Mouse (Mus musculus) frontal cortex, postnatal 25 days (tissue): ENCODE data around the gene Tcf21.

Source experiments
- DNase-seq, 2 experiments: peaks; one replicate each; pipeline ENCODE4 v3.0.0; 2022; ENCODE audit warnings: low spot score in 2 of 2

Gene Tcf21

DNA sequence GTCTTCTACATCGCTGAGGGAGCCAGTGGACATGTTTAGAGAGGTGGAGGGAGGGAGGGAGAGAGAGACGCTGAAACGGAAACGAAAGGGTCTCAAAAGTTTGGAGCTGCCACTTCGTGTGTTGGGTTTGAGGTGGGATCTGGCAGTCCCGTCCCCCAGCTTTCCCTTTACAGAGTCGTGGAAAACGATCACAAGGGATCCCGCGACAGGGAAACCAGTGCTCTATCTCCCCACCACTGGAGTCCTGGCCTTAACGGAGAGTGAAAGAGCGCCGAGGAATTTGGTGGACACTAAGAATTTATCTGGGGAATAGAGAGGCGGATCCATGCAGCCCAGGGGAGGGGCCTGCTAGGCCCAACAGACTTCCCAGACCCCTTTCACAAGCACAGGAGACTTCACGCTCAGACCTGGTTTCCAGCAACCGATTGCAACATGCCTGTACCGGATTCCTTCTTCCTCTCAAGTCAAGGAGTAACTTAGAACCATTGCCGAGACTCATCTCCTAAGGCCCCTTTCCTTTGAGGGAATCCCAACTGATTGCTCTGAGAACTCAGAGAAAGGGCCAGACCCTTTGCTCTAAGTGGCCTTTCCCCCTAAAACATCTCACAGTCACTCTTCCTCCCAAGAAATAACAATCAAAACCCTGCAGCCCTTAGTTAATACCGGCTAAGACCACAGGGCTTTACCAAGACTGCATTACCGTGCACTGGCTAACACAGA, at the start of gene Tcf21:
TSS of gene Tcf21 (minus strand) at position 304 of the 720 bp plus-strand sequence.
- DNase-seq: no peak

DNA sequence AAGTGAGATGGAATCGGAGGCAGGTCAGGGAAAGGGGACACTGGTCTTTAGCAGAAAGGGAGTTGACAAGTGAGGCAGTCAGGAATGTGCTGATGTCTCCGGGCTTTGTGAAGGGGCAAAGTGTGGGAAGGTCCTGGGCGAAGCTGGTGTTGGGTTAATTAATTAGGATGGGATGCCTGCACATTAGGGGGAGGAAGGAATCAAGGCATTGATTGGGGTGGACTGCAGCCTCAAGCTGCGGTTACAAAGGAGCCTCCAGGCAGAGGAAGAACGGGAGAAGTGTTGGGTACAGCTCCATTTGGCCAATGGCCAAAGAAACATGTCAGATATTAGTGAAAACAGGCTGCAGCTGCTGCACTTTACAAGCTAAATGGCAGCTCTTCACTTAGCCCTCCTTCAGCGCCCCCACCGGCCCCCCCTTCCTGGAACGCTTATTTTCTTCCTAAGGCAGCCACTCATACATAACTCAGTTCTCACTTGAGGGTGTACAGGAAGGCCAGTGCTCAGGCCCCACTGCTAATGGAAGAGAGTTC, 48.5 kb upstream of the Tcf21 start:
- no peak for DNase-seq

DNA sequence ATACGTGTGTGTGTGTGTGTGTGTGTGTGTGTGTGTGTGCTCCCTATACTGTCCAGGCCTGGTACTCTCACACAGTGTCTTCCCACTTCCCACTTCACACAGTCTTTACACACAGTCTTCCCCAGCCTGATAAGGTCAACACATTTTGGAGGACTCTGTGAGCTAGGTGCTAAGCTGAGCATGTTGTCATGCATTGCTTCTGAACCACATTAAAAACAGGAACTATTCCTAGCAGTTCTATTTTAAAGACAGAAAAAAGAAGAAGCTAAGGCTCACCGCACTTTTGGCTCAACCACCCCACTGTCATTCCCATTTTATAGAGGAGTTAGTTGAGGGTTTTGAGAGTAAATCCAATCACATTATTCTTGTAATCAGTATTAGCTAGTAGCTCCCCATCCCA, 47.2 kb upstream of the Tcf21 start:
- DNase-seq: no peak

DNA sequence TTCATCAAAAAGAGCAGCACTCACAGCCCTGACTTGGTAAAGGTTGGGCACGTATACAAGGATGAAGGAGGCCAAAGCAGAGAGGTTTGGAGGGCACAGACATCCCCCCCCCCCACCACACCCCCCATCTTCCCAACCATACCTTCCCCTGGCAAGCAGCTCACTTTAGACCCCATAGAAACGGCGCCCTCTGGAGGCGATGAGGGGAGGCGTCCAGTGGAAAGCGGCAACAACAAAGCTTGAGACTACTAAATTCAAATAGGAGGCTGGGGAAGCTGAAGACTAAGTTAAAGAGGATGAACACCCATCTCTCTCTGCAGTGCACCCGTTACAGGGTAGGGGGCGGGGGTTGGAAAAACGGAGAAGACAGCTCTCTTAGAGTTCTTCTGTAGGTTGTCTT, 38.1 kb upstream of the Tcf21 start:
- DNase-seq: no peak

DNA sequence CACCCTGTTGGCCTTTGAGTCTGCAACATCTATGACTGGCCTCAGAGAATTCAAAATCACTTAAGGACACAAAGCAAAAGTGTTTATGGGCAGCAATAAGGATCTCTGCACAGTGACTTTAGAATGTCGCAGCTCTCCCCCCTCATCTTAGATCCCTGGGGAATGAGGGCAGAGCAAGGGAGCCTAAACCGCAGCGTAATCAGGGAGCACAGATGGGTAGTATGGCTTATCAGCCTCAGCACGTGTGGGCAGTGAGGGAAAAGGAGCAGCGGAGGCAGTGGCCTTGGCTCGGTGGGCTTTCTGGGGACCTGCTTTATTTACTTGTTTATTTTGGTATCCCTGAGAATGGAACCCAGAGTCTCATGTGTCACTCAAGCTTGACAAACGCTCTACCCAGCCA, 34.4 kb upstream of the Tcf21 start:
- no peak for DNase-seq

DNA sequence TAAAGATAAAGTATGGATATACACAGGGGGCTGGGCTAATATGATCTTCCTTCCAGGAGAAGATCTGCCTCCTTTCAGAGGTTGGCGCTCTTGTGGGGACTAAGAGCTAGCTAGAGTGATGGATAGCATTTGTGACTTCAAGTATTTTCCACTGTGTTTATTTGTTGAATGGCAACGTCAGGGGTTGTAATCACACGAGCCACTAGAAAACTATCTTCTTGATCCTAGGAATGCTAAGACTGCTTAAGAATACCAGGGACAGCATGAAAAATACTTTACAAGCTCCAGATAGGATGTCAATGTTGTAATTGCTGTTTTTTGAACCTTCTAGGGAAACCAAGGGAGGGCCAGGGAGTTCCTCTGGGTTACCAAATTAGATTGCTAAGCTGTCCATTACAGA, 25.4 kb upstream of the Tcf21 start:
- DNase-seq: no peak

DNA sequence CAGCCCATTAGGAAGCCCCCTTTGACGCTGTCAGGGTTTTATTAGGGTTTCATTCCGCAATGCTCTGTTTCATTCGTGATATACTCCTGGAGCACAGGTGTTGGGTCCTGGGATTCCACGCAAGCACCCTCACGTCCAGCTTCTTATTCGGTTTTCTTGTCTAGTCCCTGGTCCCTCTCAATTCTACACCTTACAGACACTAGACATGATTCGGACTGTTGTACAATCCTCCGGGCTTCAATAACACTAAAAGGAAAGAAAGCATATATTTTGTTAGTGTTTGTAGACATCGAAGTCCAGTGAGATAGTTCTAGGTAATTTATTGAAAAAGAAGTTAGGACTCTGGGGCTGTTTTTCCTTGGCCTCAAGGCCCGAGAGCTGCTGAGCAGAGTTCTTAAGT, 24.8 kb upstream of the Tcf21 start:
- no peak for DNase-seq

DNA sequence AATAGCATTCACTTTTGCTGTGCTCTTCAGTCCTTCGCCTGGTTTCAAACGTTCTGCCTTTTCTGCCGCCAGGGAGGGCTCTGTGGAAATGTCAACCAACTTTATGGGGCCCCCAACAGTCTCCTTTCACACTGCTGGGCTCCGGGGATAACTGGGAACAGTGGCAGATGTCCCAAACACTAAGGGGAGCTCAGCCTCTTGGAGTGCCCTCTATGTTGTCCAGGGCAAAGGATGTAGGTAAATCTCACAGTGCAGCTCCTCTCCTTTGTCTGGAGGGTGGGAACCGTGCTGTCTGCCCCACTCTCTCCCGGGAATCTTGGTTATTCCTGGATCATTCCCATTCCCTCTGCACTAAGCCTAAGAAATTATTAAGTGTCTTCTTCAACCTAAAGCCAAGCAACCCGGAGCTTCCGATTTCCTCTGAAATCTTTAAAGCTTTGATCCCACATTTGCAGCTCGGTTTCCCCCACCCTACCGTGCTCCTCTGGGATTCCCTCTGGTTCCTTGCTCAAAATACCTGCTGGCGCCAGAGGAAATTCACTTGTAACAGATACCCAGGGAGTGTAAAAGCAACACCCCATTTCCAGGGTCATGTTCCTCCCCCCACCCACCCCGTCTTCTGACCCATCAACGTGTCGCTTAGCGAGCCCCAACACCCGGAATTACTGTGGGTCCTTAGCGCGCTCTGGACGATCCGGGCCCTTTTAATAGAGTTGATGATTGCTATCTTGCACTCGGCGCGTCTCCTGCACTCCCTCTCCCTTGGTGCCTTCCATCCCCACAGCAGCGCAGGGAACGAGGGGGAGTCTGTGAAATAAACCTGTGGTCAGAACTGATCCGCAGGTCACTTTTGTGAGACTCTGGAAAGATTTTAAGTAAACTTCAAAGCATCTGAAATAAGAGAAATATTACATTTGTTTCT, 23.7 kb upstream of the Tcf21 start:
- no peak for DNase-seq

DNA sequence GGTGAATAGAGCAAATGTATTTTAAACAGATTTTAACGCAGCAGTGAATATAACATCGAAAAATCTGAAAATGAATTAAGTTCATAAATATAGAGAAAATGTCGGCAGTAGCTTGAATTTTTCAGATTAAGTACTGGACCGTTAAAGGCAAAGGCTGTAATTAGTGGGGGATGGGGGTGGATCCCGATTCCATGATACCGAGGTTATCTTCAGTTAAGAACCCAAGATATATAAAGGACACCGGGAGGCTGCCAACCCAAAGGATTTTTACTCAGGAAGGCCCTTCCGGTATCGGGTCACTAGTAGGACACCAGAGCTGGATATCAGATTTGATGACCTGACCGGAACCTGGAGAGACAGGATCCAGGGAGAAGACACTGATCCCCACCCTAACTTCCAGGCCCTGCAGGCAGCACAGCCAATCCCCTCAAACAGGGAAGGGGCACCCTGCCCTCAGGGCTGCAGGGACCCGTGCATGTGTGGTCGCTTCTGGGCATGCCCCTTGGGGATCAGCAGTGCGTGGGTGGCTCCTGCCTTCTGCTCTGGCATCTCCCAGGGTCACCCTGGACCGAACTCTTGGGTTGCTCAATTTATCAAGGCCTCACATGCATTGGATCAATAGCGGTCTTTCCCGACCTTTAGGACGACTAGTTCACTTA, 22.9 kb upstream of the Tcf21 start:
- DNase-seq: no peak

DNA sequence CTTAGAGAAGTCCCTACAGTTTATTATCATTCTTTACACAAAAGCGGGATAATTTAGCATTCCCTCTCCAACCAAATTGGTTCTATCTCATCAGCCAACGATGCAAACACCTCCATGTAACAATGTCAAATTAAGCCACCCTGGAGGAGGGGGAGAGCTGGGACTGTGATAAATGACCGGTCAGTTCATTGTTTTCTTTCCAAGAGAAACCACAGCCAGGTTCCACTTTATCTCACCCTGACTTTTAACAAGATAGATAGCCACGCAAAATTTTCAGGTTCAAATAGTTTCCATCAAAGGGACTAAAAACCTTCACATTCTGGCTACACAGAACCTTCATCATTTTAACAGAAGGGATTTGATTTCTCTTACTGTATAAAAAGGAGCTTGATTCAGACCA, 22.1 kb upstream of the Tcf21 start:
- no peak for DNase-seq

DNA sequence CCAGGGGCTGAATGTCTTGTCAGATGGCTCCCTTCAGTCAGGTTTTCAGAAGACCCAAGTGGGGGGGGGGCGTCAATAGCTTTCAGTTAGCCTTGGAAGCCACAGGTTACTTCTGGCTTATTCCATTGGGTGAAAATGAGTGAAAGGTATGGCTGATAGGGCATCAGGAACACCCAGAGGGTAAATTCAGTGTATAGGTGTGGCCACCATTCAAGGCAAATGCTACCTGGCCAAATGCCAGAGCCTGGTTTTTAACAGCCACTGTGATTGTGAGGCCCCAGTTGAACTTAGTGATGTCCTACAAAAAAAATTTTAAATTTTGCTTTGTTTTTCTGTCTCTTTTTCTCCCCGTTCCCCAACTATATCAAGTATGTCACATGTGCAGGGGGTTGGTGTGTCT, 6.3 kb upstream of the Tcf21 start:
- DNase-seq: no peak

DNA sequence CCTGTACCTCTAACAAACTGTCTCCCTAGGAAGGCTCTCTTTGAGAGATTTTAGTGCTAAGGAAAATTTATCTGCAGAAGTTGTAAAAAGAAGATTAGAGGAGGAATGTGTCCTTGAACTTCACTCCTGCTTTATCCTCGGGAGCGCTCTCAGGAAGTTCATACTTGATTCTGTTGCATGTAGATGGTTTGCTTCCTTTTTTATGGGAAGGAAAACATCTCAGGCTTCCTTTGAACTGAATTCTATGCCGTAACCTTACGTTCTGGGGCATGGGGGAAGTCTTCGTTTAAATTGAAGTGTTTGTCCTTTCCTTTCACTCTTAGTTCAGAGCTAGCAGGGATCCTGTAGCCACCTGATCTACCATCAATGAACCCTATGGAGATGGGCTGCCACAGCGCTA, 2.9 kb upstream of the Tcf21 start:
- no peak for DNase-seq

DNA sequence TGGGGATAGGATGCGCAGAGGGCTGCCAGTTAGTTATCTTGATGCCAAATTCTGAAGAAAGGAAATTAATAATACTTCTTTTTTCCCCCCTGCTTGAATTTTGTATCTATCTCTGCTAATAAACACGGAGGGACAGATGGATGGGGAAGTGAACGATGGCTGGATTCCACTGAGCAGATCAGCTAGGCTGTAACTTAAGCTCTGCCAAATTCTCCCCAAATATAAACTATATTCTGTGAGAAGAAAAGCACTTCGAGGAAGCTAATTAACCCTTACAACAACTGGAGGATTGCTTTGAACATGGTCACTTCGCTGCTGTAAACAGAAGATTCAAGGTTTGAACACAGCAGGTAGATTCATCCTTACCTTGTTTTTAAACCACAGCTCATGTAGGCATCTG, 2.5 kb upstream of the Tcf21 start:
- no peak for DNase-seq

DNA sequence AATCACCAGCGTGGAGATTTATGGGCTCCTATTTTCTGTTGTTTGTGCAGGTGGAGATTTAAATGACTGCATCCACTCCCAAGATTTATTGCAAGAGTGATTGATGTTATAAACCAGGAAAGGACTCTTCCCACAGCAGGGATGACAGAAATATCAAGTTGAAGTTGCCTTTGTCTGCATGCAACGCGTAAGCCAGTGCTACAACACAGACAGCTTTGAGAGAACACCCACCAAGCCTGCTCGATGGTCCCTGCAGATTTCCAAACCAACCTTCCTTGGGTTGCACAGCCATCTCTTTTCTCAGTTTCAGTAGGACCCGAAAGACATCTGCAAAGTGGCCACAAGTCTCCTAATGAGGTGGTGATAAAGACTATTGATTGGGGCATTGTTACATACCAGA, 1.7 kb upstream of the Tcf21 start:
- no peak for DNase-seq

DNA sequence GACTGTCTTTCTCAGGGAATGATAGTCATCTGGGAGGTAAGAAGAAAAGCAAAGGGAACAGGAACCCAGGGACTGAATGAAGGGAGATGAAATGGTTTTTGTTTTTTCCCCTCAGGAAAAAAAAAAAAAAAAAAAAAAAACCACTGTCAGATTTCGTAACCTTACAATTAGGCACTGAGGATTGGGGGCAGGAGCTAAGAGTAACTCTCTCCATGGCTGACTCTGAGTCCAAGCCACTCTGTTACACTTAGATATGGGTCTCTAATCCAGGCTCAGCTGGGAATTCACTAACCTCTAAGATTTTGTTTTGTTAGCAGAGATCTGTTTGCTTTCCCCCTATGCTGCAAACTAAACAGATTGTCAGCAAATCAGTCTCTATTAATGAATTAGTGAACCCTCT, 1.3 kb upstream of the Tcf21 start:
- no peak for DNase-seq

DNA sequence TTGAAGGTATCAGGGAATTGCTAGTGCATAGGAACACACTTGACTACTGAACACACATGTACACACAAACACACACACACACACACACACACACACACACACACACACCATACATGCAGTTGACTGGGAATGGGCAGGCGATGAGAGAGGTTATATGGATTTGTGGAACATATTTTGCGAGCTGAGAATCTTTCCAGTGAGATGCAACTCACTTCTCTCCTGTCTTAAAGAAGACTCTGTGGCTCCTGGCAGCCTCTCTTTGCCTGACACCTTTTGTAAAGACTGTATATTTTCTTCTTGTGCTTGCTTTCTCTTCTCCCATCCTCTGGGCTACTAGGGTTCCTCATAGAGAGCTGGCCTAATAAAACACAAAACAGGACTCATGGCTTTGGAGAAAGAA, 867 bp upstream of the Tcf21 start:
- no peak for DNase-seq

DNA sequence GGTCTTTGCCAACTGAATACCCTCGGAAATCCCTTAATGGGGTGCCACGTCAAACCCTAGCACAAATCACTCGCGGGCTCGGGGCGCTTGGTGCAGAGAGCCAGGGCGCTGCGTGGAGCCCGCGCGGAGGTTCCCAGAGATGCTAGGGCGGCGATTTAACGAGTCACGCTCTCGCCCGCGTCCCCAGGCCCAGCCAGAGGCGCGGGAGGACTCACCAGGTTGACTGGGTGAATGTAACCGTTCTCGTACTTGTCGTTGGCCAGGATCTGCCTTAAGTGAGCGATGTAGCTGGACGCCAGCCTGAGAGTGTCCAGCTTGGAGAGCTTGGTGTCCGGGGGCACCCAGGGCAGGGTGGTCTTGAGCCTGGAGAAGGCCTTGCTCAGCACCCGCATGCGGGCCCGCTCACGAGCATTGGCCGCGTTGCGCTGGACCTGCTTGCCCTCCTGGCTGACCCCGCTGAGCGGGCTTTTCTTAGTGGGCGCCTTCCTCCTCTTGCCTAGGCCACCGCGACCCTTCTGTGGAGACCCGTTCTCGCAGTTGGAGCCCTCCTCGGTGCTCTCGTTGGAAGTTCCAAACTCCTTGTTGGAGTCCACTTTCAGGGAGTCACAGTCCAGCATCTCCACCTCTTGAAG, 619 bp downstream of the Tcf21 start:
- DNase-seq: no peak

DNA sequence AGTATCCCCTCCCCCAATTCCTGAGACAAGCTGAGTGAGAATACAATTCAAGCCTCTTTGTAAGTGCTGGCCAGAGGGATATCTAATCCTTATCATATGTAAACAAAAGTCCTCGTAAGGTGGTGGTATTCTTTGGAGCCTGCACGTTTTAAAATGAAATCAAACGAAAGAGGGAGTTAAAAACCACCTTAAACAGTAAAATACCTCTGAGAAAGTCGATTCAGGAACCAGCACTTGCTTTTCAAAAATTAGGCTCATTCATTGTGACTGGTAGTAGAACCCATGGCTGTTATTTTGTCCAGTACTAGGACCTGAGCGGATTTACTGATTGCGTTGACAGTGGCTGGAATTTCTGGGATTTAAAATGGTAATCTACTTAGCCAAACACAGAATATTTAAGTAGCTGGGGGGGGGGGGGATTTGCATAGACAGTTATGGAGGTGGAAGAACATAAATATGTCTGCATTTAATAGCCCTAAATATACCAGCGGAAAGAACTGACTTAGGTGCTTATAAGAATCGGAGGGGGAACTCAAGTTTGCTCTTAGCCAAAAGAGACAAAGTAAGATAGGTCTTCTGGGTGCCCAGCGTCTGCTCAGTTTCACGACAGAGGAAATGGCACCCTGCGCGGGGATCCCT, 1.3 kb downstream of the Tcf21 start:
- DNase-seq: no peak

DNA sequence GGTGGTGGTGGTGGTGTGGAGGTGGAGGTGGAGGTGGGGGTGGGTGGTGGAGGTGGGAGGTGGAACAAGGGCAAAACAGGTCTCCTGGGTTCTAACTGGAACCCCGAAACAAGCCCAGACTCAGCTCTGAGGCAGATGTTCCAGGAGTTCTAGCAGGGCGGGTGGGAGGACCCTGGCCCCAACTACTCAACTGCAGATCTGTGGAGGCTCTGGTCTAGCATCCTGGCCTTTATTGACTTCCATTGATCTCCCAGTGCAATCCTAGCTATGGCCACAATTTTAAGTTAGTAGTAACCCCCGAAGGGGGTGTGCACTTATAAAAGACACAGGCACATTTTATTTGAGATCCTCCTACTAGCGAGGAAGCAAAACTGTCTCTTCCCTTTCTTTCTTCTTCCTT, 2.0 kb downstream of the Tcf21 start:
- DNase-seq: no peak

DNA sequence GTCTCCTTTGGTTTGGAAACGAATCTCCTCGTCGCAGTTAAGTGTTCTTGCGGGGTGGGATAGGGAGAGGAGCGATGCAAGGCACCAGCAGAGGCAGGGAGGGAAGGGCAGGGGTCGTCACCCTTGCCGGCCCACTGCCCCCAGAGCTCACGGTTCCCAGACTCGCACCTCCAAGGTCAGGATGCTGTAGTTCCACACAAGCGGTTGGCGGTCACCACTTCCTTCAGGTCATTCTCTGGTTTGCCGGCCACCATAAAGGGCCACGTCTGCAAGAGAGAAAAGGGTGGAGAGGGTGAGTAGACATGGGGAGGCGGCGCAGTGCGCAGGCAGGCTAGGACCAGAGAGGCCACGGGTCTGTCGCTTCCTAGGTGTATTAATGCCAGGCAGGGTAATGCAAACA, 2.4 kb downstream of the Tcf21 start:
- no peak for DNase-seq

DNA sequence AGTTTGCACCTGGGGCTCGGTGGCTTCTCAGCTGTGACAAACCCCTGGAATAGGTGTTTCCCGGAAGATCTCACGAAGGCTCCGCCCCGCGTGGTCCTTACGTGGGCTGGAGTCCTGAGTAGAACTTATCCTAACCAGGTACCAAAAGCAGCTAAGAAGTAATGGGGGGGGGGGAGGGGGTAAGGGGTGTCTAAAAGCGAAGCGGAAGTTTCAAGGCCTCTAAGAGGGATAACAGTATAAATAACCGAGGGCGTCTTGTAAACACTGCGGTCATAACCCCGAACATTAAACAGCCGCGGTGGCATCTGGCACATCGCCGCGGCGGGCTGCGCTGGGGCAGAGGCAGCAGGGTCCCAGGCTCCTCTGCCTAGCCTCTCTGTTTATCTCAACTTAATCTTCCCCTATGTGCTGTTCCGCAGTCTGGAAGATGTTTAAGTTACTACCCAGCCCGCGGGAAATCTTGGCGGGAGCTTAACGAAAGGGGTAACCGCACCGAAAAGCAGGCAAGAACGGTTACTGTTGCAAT, 3.7 kb downstream of the Tcf21 start:
- no peak for DNase-seq
